Mouse (Mus musculus) heart, postnatal 0 days (tissue): Measurements from ENCODE around the gene Gja1. TPM values are rescaled to one million over a fixed set of nuclear protein-coding genes. Genes with fewer than 3 reads are reported as not detected.

Experiments used
- ATAC-seq: fragments of 200-750 bp; cut with Nextera tagmentation; 2 replicates; pipeline ENCODE4 v1.8.0; 2017; ENCODE audit warnings: low read depth, moderate number of reproducible peaks, moderate library complexity; ENCODE audit not compliant: insufficient read depth
- DNase-seq: peaks from one replicate; pipeline ENCODE4 v3.0.0-alpha.2; 2016; ENCODE audit warnings: low spot score
- H3K27ac ChIP-seq: fragments of 300-500 bp; sonication (generic); 2 replicates; pipeline ENCODE4 v1.5.1; 2014; ENCODE audit warnings: low read depth, mild to moderate bottlenecking
- H3K27me3 ChIP-seq: fragments of 300-500 bp; sonication (generic); 2 replicates; pipeline ENCODE4 v1.6.1; 2014; ENCODE audit warnings: low read length, mixed read lengths; ENCODE audit not compliant: control insufficient read depth, insufficient read depth
- H3K36me3 ChIP-seq: fragments of 300-500 bp; sonication (generic); replicated peaks from 2 replicates; pipeline ENCODE4 v1.6.1; 2014; ENCODE audit warnings: low read length, mixed read lengths; ENCODE audit not compliant: control insufficient read depth, insufficient read depth
- H3K4me1 ChIP-seq: fragments of 300-500 bp; sonication (generic); 2 replicates; pipeline ENCODE4 v1.6.1; 2014; ENCODE audit warnings: antibody characterized with exemption; ENCODE audit not compliant: control insufficient read depth, insufficient read depth
- H3K4me2 ChIP-seq: fragments of 300-500 bp; sonication (generic); 2 replicates; pipeline ENCODE4 v1.6.1; 2014; ENCODE audit warnings: low read depth, mild to moderate bottlenecking, low read length, moderate library complexity
- H3K4me3 ChIP-seq: fragments of 300-500 bp; sonication (generic); 2 replicates; pipeline ENCODE4 v1.5.1; 2014; ENCODE audit warnings: low read depth, low read length
- H3K9ac ChIP-seq: fragments of 300-500 bp; sonication (generic); replicated peaks from 2 replicates; pipeline ENCODE4 v1.6.1; 2014; ENCODE audit warnings: low read depth, low read length, mixed read lengths
- H3K9me3 ChIP-seq: fragments of 300-500 bp; sonication (generic); replicated peaks from 2 replicates; pipeline ENCODE4 v1.6.1; 2016; ENCODE audit warnings: low read length; ENCODE audit not compliant: control insufficient read depth
- CTCF ChIP-seq: IDR thresholded peaks from 2 replicates; pipeline ENCODE4 v1.5.1; 2016; ENCODE audit warnings: antibody characterized with exemption, control low read depth, low read depth
- EP300 ChIP-seq: IDR thresholded peaks from 2 replicates; pipeline ENCODE4 v1.6.1; 2016; ENCODE audit warnings: antibody characterized with exemption, low read depth
- WGBS: fragments of 180-500 bp; shearing (Covaris S2); extraction: QIAGEN DNeasy Blood & Tissue Kit; methylation state at CpG from one replicate; pipeline ENCODE4 v1.1.7; 2014; 5-methylcytosine and 5-hydroxymethylcytosine counted together
- polyA plus RNA-seq: library from polyadenylated mRNA; unstranded; fragments of >200 nt; fragmentation: Nextera tagmentation; extraction: Ambion mirVana; gene quantifications from 2 replicates; pipeline ENCODE4 v1.2.1, GENCODE M21; 2015
- total RNA-seq: library from RNA; depleted of rRNA; stranded (reverse); fragments of >200 nt; gene quantifications from 2 replicates; pipeline ENCODE4 v1.2.3, GENCODE M21; 2014; ENCODE audit warnings: low replicate concordance; rRNA removed

Gja1 gene
- total and polyA plus RNA-seq, 2 experiments from 2014 or later: 396 to 613 TPM

DNA sequence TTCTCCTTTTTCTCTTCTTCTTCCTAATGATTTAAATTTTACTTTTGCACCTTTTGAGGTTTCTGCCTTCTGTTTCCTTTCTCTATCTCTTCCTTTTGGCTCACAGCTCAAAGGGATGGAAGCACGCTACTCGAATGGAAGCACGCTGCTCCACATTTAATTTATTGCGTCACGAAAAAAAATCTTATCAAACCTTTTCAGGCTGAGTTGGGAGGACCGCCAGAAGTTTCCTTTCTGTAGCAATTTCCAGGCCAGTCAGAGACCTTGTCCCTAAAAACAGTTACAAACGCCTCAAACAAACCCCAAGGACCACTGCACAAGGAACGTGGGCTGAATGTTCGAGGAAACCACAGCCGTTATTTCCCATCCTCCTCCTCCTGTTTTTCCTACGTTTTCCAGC lies 60.2 kb downstream of the Gja1 start:
- TF ChIP-seq EP300 (no peak), CTCF (no peak)
- WGBS: 41% methylated on average over 11 of the region's 11 CpGs
- H3K9me3 ChIP-seq: no peaks in the 10 kb centered on the region
- H3K36me3 ChIP-seq: no peaks in the 10 kb centered on the region
- H3K27ac ChIP-seq: no peak overlapping the region
- DNase-seq (no peak), ATAC-seq (no peak)
- no peaks in the 10 kb centered on the region for H3K4me1 ChIP-seq
- no peak overlapping the region for H3K4me2 ChIP-seq
- no peaks in the 10 kb centered on the region for H3K27me3 ChIP-seq
- H3K9ac ChIP-seq: no peak overlapping the region
- H3K4me3 ChIP-seq: no peak overlapping the region

DNA sequence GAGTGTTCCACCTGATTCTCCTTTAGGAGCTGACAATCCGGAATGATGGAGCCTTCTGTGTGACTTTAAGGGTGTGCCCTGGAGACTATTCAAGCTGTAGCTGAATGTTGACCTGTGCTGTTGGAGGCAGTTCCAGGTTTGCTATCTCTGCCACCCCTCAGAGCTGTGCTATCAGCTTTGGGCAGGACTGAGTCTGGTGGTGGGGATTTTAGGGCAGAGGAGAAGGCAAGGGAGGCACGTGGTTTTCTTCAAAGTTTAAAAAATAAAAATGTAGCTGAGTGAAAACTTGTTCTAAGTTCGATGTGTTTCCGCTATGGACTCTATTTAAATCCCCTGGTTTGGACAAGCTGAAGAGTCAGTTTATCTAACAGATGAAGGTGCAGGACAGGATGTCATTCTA lies 62.5 kb downstream of the Gja1 start:
- no peaks in the 10 kb centered on the region for H3K4me1 ChIP-seq
- H3K4me3 ChIP-seq: no peak overlapping the region
- DNase-seq (no peak), ATAC-seq (no peak)
- TF ChIP-seq EP300: no peak
- TF ChIP-seq CTCF: no peak
- H3K36me3 ChIP-seq: no peaks in the 10 kb centered on the region
- no peak overlapping the region for H3K9ac ChIP-seq
- H3K27ac ChIP-seq: no peak overlapping the region
- no peak overlapping the region for H3K4me2 ChIP-seq
- no peaks in the 10 kb centered on the region for H3K9me3 ChIP-seq
- WGBS: 48% methylated on average over 4 of the region's 4 CpGs
- no peaks in the 10 kb centered on the region for H3K27me3 ChIP-seq

DNA sequence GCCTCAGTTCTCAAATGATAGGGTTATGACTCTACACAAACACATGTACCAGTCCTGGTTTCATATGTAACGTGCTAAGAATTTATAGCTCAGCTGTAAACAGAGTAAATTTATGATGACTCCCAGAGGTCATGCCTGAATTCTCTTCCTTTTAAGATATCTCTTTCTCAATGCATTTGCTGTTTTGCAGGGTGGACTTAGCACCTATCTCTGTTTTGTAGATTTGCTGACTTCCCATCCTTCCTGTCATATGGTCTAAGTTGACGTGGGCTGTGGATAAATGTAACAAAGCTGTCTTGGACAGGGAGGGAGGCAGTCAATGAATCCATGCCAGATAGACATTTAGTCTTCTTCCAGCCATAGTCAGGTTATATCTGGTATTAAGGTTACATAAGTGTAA lies 67.3 kb downstream of the Gja1 start:
- no peaks in the 10 kb centered on the region for H3K36me3 ChIP-seq
- no peak overlapping the region for H3K4me2 ChIP-seq
- TF ChIP-seq CTCF (no peak), EP300 (no peak)
- no peaks in the 10 kb centered on the region for H3K9me3 ChIP-seq
- H3K27ac ChIP-seq: no peak overlapping the region
- ATAC-seq: no peak
- H3K9ac ChIP-seq: no peak overlapping the region
- no peak for DNase-seq
- no peaks in the 10 kb centered on the region for H3K4me1 ChIP-seq
- 68% methylated on average over 2 of the region's 2 CpGs for WGBS
- H3K4me3 ChIP-seq: no peak overlapping the region
- no peaks in the 10 kb centered on the region for H3K27me3 ChIP-seq

DNA sequence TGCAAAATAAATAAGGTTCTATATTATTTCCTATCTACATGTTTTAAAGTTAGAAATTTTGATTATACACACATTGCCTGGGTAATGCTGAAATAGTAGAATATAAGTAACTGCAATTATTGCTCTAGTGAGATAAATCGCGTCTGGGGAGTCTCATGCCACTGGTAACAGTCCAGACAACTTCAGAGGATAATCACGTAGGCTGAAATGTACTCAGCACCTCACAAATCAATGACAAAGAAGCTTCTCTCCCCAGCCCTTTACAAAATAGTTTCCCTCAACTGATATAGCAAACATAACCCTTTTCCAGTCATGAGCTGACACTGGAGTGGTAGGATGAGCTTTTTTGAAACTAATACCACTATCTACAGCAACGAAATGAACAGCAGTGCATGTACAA lies 71.9 kb downstream of the Gja1 start:
- ATAC-seq: no peak

More for the DNA sequence above, 71.9 kb downstream of the Gja1 start:
- WGBS: 57% methylated on average over 4 of the region's 4 CpGs
- no peaks in the 10 kb centered on the region for H3K4me1 ChIP-seq
- no peak overlapping the region for H3K4me2 ChIP-seq
- no peaks in the 10 kb centered on the region for H3K9me3 ChIP-seq
- DNase-seq: no peak
- H3K27ac ChIP-seq: no peak overlapping the region
- H3K36me3 ChIP-seq: no peaks in the 10 kb centered on the region
- no peak overlapping the region for H3K4me3 ChIP-seq
- H3K9ac ChIP-seq: no peak overlapping the region
- H3K27me3 ChIP-seq: no peaks in the 10 kb centered on the region
- TF ChIP-seq CTCF (no peak), EP300 (no peak)

Other genes starting within 250 kb of the Gja1 start
- gene Tbc1d32, start 148.6 kb upstream of the Gja1 start, total RNA-seq: 2.3 and 3.2 TPM in 2 replicates
- 1.6 and 1.7 TPM in 2 replicates for gene Tbc1d32, start 148.6 kb upstream of the Gja1 start, polyA plus RNA-seq